Mouse (Mus musculus) lung, embryonic 14.5 days (tissue): ENCODE data around the gene Nf1. TPM values are rescaled to one million over a fixed set of nuclear protein-coding genes. Genes with fewer than 3 reads are reported as not detected.

ENCODE experiments used
- ATAC-seq: fragments of 200-750 bp; cut with Nextera tagmentation; 2 replicates; pipeline ENCODE4 v1.8.0; 2017; ENCODE audit warnings: mild to moderate bottlenecking, moderate TSS enrichment, moderate library complexity; ENCODE audit not compliant: insufficient read depth
- DNase-seq: peaks from one replicate; pipeline ENCODE4 v3.0.0-alpha.2; 2015
- H3K27ac ChIP-seq: fragments of 300-500 bp; sonication (generic); 2 replicates; pipeline ENCODE4 v1.5.1; 2014; ENCODE audit warnings: low read depth, mild to moderate bottlenecking, moderate library complexity
- H3K27me3 ChIP-seq: fragments of 300-500 bp; sonication (generic); 2 replicates; pipeline ENCODE4 v1.6.1; 2014; ENCODE audit warnings: low read length, control low read depth; ENCODE audit not compliant: insufficient read depth
- H3K36me3 ChIP-seq: fragments of 300-500 bp; sonication (generic); 2 replicates; pipeline ENCODE4 v1.6.1; 2014; ENCODE audit warnings: control low read depth; ENCODE audit not compliant: insufficient read depth
- H3K4me1 ChIP-seq: fragments of 300-500 bp; sonication (generic); 2 replicates; pipeline ENCODE4 v1.6.1; 2014; ENCODE audit warnings: antibody characterized with exemption, control low read depth; ENCODE audit not compliant: insufficient read depth
- H3K4me2 ChIP-seq: fragments of 300-500 bp; sonication (generic); 2 replicates; pipeline ENCODE4 v1.6.1; 2014; ENCODE audit warnings: mild to moderate bottlenecking
- H3K4me3 ChIP-seq: fragments of 300-500 bp; sonication (generic); 2 replicates; pipeline ENCODE4 v1.5.1; 2014; ENCODE audit warnings: low read depth, low read length
- H3K9ac ChIP-seq: fragments of 300-500 bp; sonication (generic); 2 replicates; pipeline ENCODE4 v1.6.1; 2014
- H3K9me3 ChIP-seq: fragments of 300-500 bp; sonication (generic); 2 replicates; pipeline ENCODE4 v1.6.1; 2016; ENCODE audit warnings: low read depth, low read length, control low read depth
- CTCF ChIP-seq: IDR thresholded peaks from 2 replicates; pipeline ENCODE4 v1.5.1; 2016; ENCODE audit warnings: antibody characterized with exemption, low read depth
- WGBS: fragments of 180-500 bp; shearing (Covaris S2); extraction: QIAGEN DNeasy Blood & Tissue Kit; methylation state at CpG from one replicate; pipeline ENCODE4 v1.1.7; 2014; 5-methylcytosine and 5-hydroxymethylcytosine counted together
- polyA plus RNA-seq: library from polyadenylated mRNA; unstranded; fragments of >200 nt; fragmentation: Nextera tagmentation; extraction: Ambion mirVana; gene quantifications from 2 replicates; pipeline ENCODE4 v1.2.1, GENCODE M21; 2014

Nf1 gene
- polyA plus RNA-seq, 1 experiment from 2014 or later, result 12.6 TPM

DNA sequence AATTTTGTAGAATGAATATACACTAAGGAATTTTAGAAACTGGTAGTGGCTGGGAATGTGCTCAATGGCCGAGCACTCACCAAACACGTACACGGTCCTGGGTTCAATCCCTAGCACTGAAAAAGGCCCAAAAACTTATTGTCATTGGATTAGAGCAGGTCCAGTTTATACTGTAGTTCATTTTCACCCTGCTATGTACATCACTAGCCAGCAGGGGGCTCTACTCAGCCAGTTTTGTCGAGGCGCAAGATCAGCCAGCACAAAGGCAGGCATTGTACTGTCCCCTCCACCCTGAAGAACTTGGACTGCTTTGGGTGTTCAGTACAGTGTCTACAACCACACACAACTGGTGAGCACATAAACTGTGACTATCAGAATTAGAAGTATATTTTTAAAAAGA, 244.7 kb downstream of the Nf1 start:
- 11% methylated on average over 5 of the region's 5 CpGs for WGBS
- Histone ChIP-seq H3K27ac (no peak overlapping the region), H3K9me3 (no peaks in the 10 kb centered on the region), H3K9ac (no peak overlapping the region), H3K4me3 (no peak overlapping the region), H3K4me1 (no peaks in the 10 kb centered on the region), H3K4me2 (no peak overlapping the region), H3K36me3 (peaks cover 3% of the 10 kb centered on the region; the same call in 1 of the 2 replicates), H3K27me3 (peaks cover 9% of the 10 kb centered on the region; the same call in 1 of the 2 replicates)
- peak; percentile 66 for ATAC-seq
- TF ChIP-seq CTCF, result peak; percentile 90
- DNase-seq, result peak; percentile 90

DNA sequence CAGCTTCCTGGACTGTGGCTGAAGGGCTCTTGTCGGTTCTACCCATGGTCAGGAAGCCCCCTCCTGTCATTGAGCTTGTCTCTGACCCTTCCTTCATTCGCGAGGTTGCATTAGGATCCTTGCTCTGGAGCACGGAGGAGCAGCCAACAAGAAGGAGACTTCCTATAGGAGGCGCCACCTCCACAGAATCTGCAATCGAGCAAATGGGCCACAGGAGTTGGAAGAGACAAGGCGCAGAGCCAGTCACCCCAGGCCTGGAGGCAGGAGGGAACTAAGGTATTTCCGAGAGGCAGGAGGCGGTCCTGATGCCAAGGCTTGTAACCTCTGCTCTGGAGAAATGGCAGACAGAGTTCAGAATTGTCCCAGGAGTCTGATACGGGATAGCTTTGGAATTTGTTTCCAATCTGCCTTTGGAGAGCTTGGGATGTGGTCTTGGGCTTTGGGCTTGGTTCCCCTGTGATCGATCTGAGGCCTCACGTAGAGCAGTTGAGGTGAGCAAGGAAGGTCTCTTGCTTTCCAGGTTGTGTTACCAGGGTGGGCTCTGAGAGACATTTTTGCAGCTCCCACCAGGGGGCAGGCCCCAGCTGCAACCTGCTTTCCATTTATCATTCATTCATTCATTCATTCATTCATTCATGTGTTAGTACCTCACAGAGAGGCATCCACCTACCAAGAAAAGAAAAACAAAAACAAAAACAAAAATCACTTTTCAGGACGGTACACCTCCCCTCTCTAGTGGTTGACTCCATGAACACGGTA, 250.0 kb downstream of the Nf1 start:
- Histone ChIP-seq H3K4me1 (0 out of 2 replicates have a peak, but pooled peaks cover 2% of the 10 kb centered on the region), H3K4me2 (no peak overlapping the region), H3K27me3 (peaks cover 53% of the 10 kb centered on the region), H3K36me3 (no peaks in the 10 kb centered on the region), H3K4me3 (no peak overlapping the region), H3K9ac (no peak overlapping the region), H3K27ac (no peak overlapping the region), H3K9me3 (no peaks in the 10 kb centered on the region)
- ATAC-seq (no peak), DNase-seq (peak; percentile 49)
- TF ChIP-seq CTCF, result peak; percentile 46
- WGBS, result 48% methylated on average over 14 of the region's 14 CpGs

DNA sequence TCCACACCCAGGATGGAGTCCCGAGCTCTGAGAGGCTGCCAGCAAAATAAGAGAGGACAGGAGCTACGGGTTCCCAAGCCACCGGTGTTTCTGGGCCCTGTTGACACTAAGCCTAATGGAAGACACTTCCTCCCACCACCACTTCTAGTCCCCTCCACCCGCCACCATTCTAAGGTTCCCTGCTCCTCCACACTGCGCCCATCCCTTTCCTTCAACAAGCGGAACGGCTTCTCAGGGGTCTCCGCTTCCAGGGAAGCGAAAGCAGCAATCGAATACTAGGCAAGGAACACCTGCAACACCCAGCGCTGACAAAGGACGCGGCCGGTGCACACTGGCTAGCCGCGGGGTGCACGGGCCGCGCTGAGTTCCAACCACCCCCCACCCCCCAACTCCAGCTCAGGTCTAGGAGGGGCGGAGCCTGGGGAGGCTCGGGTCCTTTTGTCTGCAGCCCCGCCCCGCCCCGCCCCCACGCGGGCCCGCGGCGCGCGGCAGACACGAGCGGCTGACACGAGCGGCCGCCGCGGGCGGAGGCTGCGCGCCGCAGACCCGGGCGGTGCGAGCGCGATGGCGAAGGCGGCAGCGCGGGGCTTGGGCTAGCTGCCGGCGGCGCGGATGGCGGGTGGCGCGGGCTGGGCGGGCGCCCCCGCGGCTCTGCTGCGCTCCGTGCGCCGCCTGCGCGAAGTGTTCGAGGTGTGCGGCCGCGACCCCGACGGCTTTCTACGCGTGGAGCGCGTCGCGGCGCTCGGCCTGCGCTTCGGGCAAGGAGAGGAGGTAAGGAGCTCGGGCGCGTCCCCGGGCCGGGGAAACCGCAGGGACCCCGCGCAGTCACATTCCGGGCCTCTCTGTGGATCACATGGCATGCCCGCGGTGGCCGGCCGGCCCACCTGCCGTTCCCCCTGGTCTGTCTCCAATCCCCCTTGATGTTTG, 251.4 kb downstream of the Nf1 start, which contains the start of gene Rab11fip4:
TSS of gene Rab11fip4 (plus strand) at position 549 of the 927 bp plus-strand sequence.
- H3K27ac ChIP-seq, result no peak within 1 kb of the TSS
- peak within 1 kb of the TSS; percentile 54 for H3K9ac ChIP-seq
- H3K27me3 ChIP-seq, result peaks cover 53% of the 10 kb centered on the region
- DNase-seq, result peak; percentile 34
- TF ChIP-seq CTCF, result no peak
- H3K36me3 ChIP-seq, result no peaks in the 10 kb centered on the region
- under 1% methylated on average over 77 of the region's 98 CpGs for WGBS
- H3K4me1 ChIP-seq, result 0 out of 2 replicates have a peak, but pooled peaks cover 2% of the 10 kb centered on the region
- peak within 1 kb of the TSS; percentile 57 for H3K4me3 ChIP-seq
- H3K4me2 ChIP-seq, result peak within 1 kb of the TSS; percentile 87
- peak; percentile 35 for ATAC-seq
- H3K9me3 ChIP-seq, result no peaks in the 10 kb centered on the region

DNA sequence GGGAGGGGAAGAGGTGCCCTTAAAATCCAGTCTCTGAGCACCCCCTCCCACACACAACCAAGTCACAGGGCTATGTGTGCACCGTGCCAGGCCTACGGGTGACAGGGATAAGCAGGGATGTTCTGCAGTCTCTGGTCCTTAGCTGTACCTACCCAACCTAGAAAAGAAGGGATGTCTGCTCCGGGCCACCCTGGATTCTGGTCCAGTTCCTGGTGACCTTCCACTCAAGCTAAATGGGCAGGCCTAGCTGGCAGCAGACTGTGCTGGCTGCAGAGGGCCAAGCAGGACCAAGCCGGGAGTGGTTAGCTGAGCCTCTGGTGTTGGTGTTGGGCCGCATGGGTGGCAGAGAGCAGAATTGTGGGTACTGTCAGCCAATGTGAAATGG, 252.1 kb downstream of the Nf1 start:
- peak overlapping the region; percentile 54 for H3K9ac ChIP-seq
- H3K4me1 ChIP-seq, result 0 out of 2 replicates have a peak, but pooled peaks cover 2% of the 10 kb centered on the region
- no peaks in the 10 kb centered on the region for H3K9me3 ChIP-seq
- H3K4me3 ChIP-seq, result peak overlapping the region; percentile 57
- TF ChIP-seq CTCF, result no peak
- no peaks in the 10 kb centered on the region for H3K36me3 ChIP-seq
- peaks cover 53% of the 10 kb centered on the region for H3K27me3 ChIP-seq
- DNase-seq, result no peak
- H3K27ac ChIP-seq, result no peak overlapping the region
- 0 out of 2 replicates have a peak, but pooled peaks have one; percentile 28 for ATAC-seq
- peak overlapping the region; percentile 87 for H3K4me2 ChIP-seq
- 39% methylated on average over 5 of the region's 5 CpGs for WGBS

DNA sequence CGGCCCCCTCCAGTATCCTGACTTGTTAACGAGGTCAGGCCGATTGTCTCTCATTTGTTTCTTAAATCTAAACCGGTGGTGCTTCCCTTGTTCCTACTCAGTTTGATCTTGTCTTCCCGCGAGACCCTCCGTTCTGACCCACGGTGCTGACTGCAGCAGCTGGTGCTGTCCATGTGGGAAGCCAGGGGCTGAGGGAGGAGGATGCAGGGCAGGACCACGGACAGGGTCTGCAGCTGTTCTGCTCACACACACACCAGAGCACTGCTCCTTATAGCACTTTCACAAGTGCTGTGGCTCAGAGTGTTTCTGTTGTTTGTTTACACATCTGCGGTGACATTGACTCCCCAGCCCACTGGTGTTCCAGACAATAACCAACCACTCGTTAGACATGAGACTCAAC, 254.0 kb downstream of the Nf1 start:
- no peak for ATAC-seq
- WGBS, result 23% methylated on average over 11 of the region's 11 CpGs
- no peak for TF ChIP-seq CTCF

DNA sequence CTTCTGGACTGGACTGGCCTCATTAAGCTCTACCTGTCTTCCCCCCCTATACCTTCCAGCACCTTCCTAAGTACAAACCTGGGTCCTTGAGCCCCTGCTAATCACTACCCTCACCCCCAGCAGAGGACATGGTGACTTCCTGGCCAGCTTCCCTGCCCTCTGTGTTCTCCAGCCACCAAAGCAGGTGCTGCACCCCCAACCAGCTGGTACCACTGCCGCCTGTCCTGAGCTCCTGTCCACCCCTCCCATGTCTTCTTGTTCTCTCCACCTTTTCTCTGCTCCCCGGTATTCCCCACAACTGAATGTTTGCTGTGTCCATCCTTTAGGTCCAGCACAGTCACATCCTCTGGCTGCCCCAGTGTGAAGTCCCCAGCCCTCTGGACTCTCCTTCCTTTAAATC, 271.0 kb downstream of the Nf1 start:
- Histone ChIP-seq H3K27ac (no peak overlapping the region), H3K27me3 (no peaks in the 10 kb centered on the region), H3K9ac (no peak overlapping the region), H3K4me2 (no peak overlapping the region), H3K4me1 (peaks cover 3% of the 10 kb centered on the region; the same call in 1 of the 2 replicates), H3K9me3 (no peaks in the 10 kb centered on the region), H3K36me3 (no peaks in the 10 kb centered on the region), H3K4me3 (no peak overlapping the region)
- no peak for TF ChIP-seq CTCF
- DNase-seq, result no peak
- 54% methylated on average over 2 of the region's 2 CpGs for WGBS
- ATAC-seq, result no peak

More for the DNA sequence above, 254.0 kb downstream of the Nf1 start:
- Histone ChIP-seq H3K36me3 (no peaks in the 10 kb centered on the region), H3K4me3 (no peak overlapping the region), H3K27ac (no peak overlapping the region), H3K4me1 (0 out of 2 replicates have a peak, but pooled peaks cover 2% of the 10 kb centered on the region), H3K9me3 (no peaks in the 10 kb centered on the region), H3K4me2 (no peak overlapping the region), H3K9ac (no peak overlapping the region), H3K27me3 (peaks cover 51% of the 10 kb centered on the region)
- DNase-seq, result peak; percentile 72
